Mouse (Mus musculus) lung, postnatal 4 days (tissue): ENCODE results near the gene Usp9x.

Experiments
- DNase-seq, 2 experiments: peaks; one replicate each; pipeline ENCODE4 v3.0.0; 2021

Usp9x gene

GRCm38 (mm10) chrX:13071241-13071775 is at the start of gene Usp9x:
Usp9x (plus strand) TSS chrX:13071498.
- peak; percentile 89 to 93 for DNase-seq

GRCm38 (mm10) chrX:13022547-13023310 is 48.6 kb upstream of the Usp9x start:
- DNase-seq: no peak

GRCm38 (mm10) chrX:13024539-13025202 is 46.6 kb upstream of the Usp9x start:
- no peak for DNase-seq

GRCm38 (mm10) chrX:13025286-13025685 is 46.0 kb upstream of the Usp9x start:
- no peak for DNase-seq

GRCm38 (mm10) chrX:13028156-13028555 is 43.1 kb upstream of the Usp9x start:
- DNase-seq: no peak

- DNase-seq: no peak
These were observed 41.3 kb upstream of the Usp9x start for GRCm38 (mm10) chrX:13029996-13030395.

GRCm38 (mm10) chrX:13037085-13037484 is 34.2 kb upstream of the Usp9x start:
- no peak for DNase-seq

- DNase-seq: peak in 1 of 2 experiments; percentile 6
These were observed 32.1 kb upstream of the Usp9x start for GRCm38 (mm10) chrX:13039211-13039610.

GRCm38 (mm10) chrX:13040391-13040790 is 30.9 kb upstream of the Usp9x start:
- no peak for DNase-seq

- DNase-seq: peak; percentile 95 to 97
These were observed 29.6 kb upstream of the Usp9x start for GRCm38 (mm10) chrX:13041630-13042129.

- no peak for DNase-seq
These were observed 27.5 kb upstream of the Usp9x start for GRCm38 (mm10) chrX:13043780-13044179.

- no peak for DNase-seq
These were observed 26.6 kb upstream of the Usp9x start for GRCm38 (mm10) chrX:13044666-13045065.

GRCm38 (mm10) chrX:13046893-13047435 is 24.3 kb upstream of the Usp9x start:
- no peak for DNase-seq

- DNase-seq: peak; percentile 30 to 34
These were observed 23.5 kb upstream of the Usp9x start for GRCm38 (mm10) chrX:13047631-13048345.

- DNase-seq: no peak
These were observed 16.7 kb upstream of the Usp9x start for GRCm38 (mm10) chrX:13054612-13055011.

GRCm38 (mm10) chrX:13061961-13062360 is 9.3 kb upstream of the Usp9x start:
- DNase-seq: no peak

- no peak for DNase-seq
These were observed 6.9 kb upstream of the Usp9x start for GRCm38 (mm10) chrX:13064273-13064925.

- peak in 1 of 2 experiments; percentile 5 for DNase-seq
These were observed 1.1 kb upstream of the Usp9x start for GRCm38 (mm10) chrX:13070206-13070572.

GRCm38 (mm10) chrX:13070573-13071240 is 591 bp upstream of the Usp9x start:
- peak; percentile 91 to 95 for DNase-seq

- peak; percentile 78 to 83 for DNase-seq
These were observed 620 bp downstream of the Usp9x start for GRCm38 (mm10) chrX:13071776-13072460.

GRCm38 (mm10) chrX:13072461-13072982 is 1.2 kb downstream of the Usp9x start:
- DNase-seq: peak; percentile 80 to 86
